In genomic region chr10:58231779-58232640, GRCm38 (mm10) we compare ENCODE assay signal across 8 mouse cellular contexts. TPM values are rescaled to one million over a fixed set of nuclear protein-coding genes. Genes with fewer than 3 reads are reported as not detected.
DNase-seq lines count a peak whose midpoint lies in the region; ATAC-seq and TF ChIP-seq lines count a peak whose summit lies in the region.
"Not testable (repeated sequence)": the region's sequence is repeated elsewhere in the genome, so short reads cannot be mapped to it uniquely, and the experiment has no call there.

No protein-coding gene starts in this region.

- not testable (repeated sequence) for H3K36me3 ChIP-seq in hindbrain, embryonic 14.5 days (replicated peaks; ENCODE audit: control insufficient read depth, insufficient read depth); lung, embryonic 16.5 days (ENCODE audit: control insufficient read depth, insufficient read depth, low read length)

- peak; percentile 55 for ATAC-seq in Patski
- ATAC-seq in hindbrain, embryonic 14.5 days (ENCODE audit: low FRiP score), result peak; percentile 86
- ATAC-seq in lung, embryonic 16.5 days (ENCODE audit: low read depth), result peak; percentile 77

- not testable (repeated sequence) for H3K27me3 ChIP-seq in Patski; hindbrain, embryonic 14.5 days (ENCODE audit: control insufficient read depth, insufficient read depth, low read length); lung, embryonic 16.5 days (ENCODE audit: control insufficient read depth, insufficient read depth, low read depth, low read length)

- not testable (repeated sequence) for H3K4me1 ChIP-seq in hindbrain, embryonic 14.5 days (replicated peaks; ENCODE audit: control insufficient read depth, insufficient read depth, low read length); lung, embryonic 16.5 days (replicated peaks; ENCODE audit: control insufficient read depth, insufficient read depth, low read length)

- H3K9ac ChIP-seq in hindbrain, embryonic 14.5 days; lung, embryonic 16.5 days (ENCODE audit: low read length): not testable (repeated sequence)

- not testable (repeated sequence) for H3K4me3 ChIP-seq in hindbrain, embryonic 14.5 days (replicated peaks; ENCODE audit: low read length); lung, embryonic 16.5 days (ENCODE audit: low read length)

- peaks cover 13% of the 10 kb centered on the region for H3K9me3 ChIP-seq in hindbrain, embryonic 14.5 days (ENCODE audit: control insufficient read depth, low read length)
- peaks cover 12% of the 10 kb centered on the region for H3K9me3 ChIP-seq in lung, embryonic 16.5 days (ENCODE audit: control insufficient read depth, low read length)

- TF ChIP-seq CTCF in Patski (IDR thresholded peaks at IDR 0.05), result not testable (repeated sequence)

- WGBS in hindbrain, embryonic 14.5 days, result 89% methylated on average over 31 of the region's 35 CpGs
- 86% methylated on average over 32 of the region's 35 CpGs for WGBS in lung, embryonic 16.5 days

- POLR2A ChIA-PET in Patski (lab: Charles Lee), result not testable (repeated sequence)

- in situ Hi-C loops in Patski (cut with MboI; ENCODE audit: low pct_unique_long_range_greater_than_20kb), result not testable (repeated sequence)

- H3K27ac ChIP-seq in hindbrain, embryonic 14.5 days; lung, embryonic 16.5 days (ENCODE audit: low read length): not testable (repeated sequence)

- DNase-seq in Patski (ENCODE audit: low read depth, low spot score); hindbrain, embryonic 14.5 days (ENCODE audit: low spot score): not testable (repeated sequence)
- DNase-seq in cerebellum, postnatal 36 days, result peak; percentile 56 to 62
- peak; percentile 84 to 86 for DNase-seq in gastrocnemius, adult 8-10 months (ENCODE audit: low spot score in 2 of 2)
- DNase-seq in layer of hippocampus, postnatal 14 days (ENCODE audit: low spot score in 2 of 2), result peak; percentile 60 to 61
- DNase-seq in ovary, adult 18-20 months (ENCODE audit: low spot score), result peak; percentile 84
- DNase-seq in thymus, postnatal 14 days, result peak; percentile 72

- not testable (repeated sequence) for H3K4me2 ChIP-seq in hindbrain, embryonic 14.5 days (replicated peaks); lung, embryonic 16.5 days (ENCODE audit: low read depth, low read length)

- CTCF ChIA-PET in Patski (lab: Charles Lee), result not testable (repeated sequence)

RNA-seq across cellular contexts. Expression of gene Duxf3, which starts 0.5 kb away (rescaled TPM):
- polyA plus RNA-seq in Patski (2021), result not detected
- not detected for total RNA-seq in gastrocnemius, adult 8-10 months (2022)
- not detected in 2 replicates for polyA plus RNA-seq in hindbrain, embryonic 14.5 days (2014; fragmentation: Nextera tagmentation; extraction: Ambion mirVana)
- not detected for total RNA-seq in layer of hippocampus, postnatal 14 days (2021)
- polyA plus RNA-seq in lung, embryonic 16.5 days (2015; fragmentation: Nextera tagmentation; extraction: Ambion mirVana), result not detected in 2 replicates

RNA-seq across cellular contexts. Expression of gene Gm4981, which starts 4.5 kb away (rescaled TPM):
- polyA plus RNA-seq in Patski (2021), result not detected
- total RNA-seq in gastrocnemius, adult 8-10 months (2022), result not detected
- polyA plus RNA-seq in hindbrain, embryonic 14.5 days (2014; fragmentation: Nextera tagmentation; extraction: Ambion mirVana), result not detected in 2 replicates
- total RNA-seq in layer of hippocampus, postnatal 14 days (2021), result under 1 TPM in 1 of 2 experiments, not detected in 1; 0.19 TPM
- not detected in 2 replicates for polyA plus RNA-seq in lung, embryonic 16.5 days (2015; fragmentation: Nextera tagmentation; extraction: Ambion mirVana)

RNA-seq across cellular contexts. Expression of gene AW822073, which starts 7.3 kb away (rescaled TPM):
- not detected for polyA plus RNA-seq in Patski (2021)
- not detected for total RNA-seq in gastrocnemius, adult 8-10 months (2022)
- not detected in 2 replicates for polyA plus RNA-seq in hindbrain, embryonic 14.5 days (2014; fragmentation: Nextera tagmentation; extraction: Ambion mirVana)
- total RNA-seq in layer of hippocampus, postnatal 14 days (2021), result not detected
- polyA plus RNA-seq in lung, embryonic 16.5 days (2015; fragmentation: Nextera tagmentation; extraction: Ambion mirVana), result not detected in 2 replicates

RNA-seq across cellular contexts. Expression of gene Gcc2, which starts 23.3 kb away (rescaled TPM):
- 38.3 TPM for polyA plus RNA-seq in Patski (2021)
- 10 to 100 TPM; 23.7 to 39.7 (median 29.2) TPM for total RNA-seq in gastrocnemius, adult 8-10 months (2022)
- polyA plus RNA-seq in hindbrain, embryonic 14.5 days (2014; fragmentation: Nextera tagmentation; extraction: Ambion mirVana), result 68.6 and 78.4 TPM in 2 replicates
- total RNA-seq in layer of hippocampus, postnatal 14 days (2021), result 10 to 100 TPM; 72.8 to 87.6 TPM
- polyA plus RNA-seq in lung, embryonic 16.5 days (2015; fragmentation: Nextera tagmentation; extraction: Ambion mirVana), result 67.5 and 83.6 TPM in 2 replicates
